Mouse (Mus musculus) heart, embryonic 11.5 days (tissue): Measurements from ENCODE around the gene Traip. TPM values are rescaled to one million over a fixed set of nuclear protein-coding genes. Genes with fewer than 3 reads are reported as not detected.

ENCODE experiments used
- ATAC-seq: fragments of 200-750 bp; cut with Nextera tagmentation; replicated peaks from 2 replicates; pipeline ENCODE4 v1.8.0; 2017; ENCODE audit warnings: moderate library complexity; ENCODE audit not compliant: insufficient number of reproducible peaks, low FRiP score, low TSS enrichment
- H3K27ac ChIP-seq: fragments of 300-500 bp; sonication (generic); 2 replicates; pipeline ENCODE4 v1.5.1; 2014; ENCODE audit warnings: mild to moderate bottlenecking, low read depth, low read length
- H3K27me3 ChIP-seq: fragments of 300-500 bp; sonication (generic); 2 replicates; pipeline ENCODE4 v1.6.1; 2014; ENCODE audit warnings: mild to moderate bottlenecking, low read length, mixed read lengths; ENCODE audit not compliant: control insufficient read depth, insufficient read depth
- H3K36me3 ChIP-seq: fragments of 300-500 bp; sonication (generic); 2 replicates; pipeline ENCODE4 v1.6.1; 2014; ENCODE audit warnings: mild to moderate bottlenecking, low read length, moderate library complexity, mixed read lengths; ENCODE audit not compliant: control insufficient read depth, insufficient read depth
- H3K4me1 ChIP-seq: fragments of 300-500 bp; sonication (generic); 2 replicates; pipeline ENCODE4 v1.6.1; 2014; ENCODE audit warnings: low read length; ENCODE audit not compliant: control insufficient read depth, insufficient read depth
- H3K4me2 ChIP-seq: fragments of 300-500 bp; sonication (generic); 2 replicates; pipeline ENCODE4 v1.6.1; 2014; ENCODE audit warnings: mild to moderate bottlenecking, moderate library complexity
- H3K4me3 ChIP-seq: fragments of 300-500 bp; sonication (generic); 2 replicates; pipeline ENCODE4 v1.5.1; 2014; ENCODE audit warnings: low read depth, low read length
- H3K9ac ChIP-seq: fragments of 300-500 bp; sonication (generic); 2 replicates; pipeline ENCODE4 v1.6.1; 2014; ENCODE audit warnings: mild to moderate bottlenecking, low read depth, low read length, moderate library complexity
- H3K9me3 ChIP-seq: fragments of 300-500 bp; sonication (generic); replicated peaks from 2 replicates; pipeline ENCODE4 v1.6.1; 2016; ENCODE audit warnings: low read length; ENCODE audit not compliant: control insufficient read depth
- WGBS: fragments of 180-500 bp; shearing (Covaris S2); extraction: QIAGEN DNeasy Blood & Tissue Kit; methylation state at CpG from one replicate; pipeline ENCODE4 v1.1.7; 2014; ENCODE audit not compliant: insufficient replicate concordance; 5-methylcytosine and 5-hydroxymethylcytosine counted together
- polyA plus RNA-seq: library from polyadenylated mRNA; unstranded; fragments of >200 nt; fragmentation: Nextera tagmentation; extraction: Ambion mirVana; gene quantifications from 2 replicates; pipeline ENCODE4 v1.2.1, GENCODE M21; 2014

Traip gene
- polyA plus RNA-seq, 1 experiment from 2014 or later, result 14.5 TPM

GRCm38 (mm10) chr9:107970311-107970710 is 20.4 kb downstream of the Traip start:
- 89% methylated on average over 5 of the region's 5 CpGs for WGBS
- Histone ChIP-seq H3K27me3 (no peaks in the 10 kb centered on the region), H3K9me3 (no peaks in the 10 kb centered on the region), H3K4me3 (no peak overlapping the region), H3K27ac (peak overlapping the region; percentile 97; the same call in 1 of the 2 replicates), H3K9ac (no peak overlapping the region), H3K4me1 (peaks cover 25% of the 10 kb centered on the region), H3K36me3 (peaks cover 9% of the 10 kb centered on the region), H3K4me2 (no peak overlapping the region)
- ATAC-seq, result no peak

- H3K36me3 ChIP-seq, result peaks cover 9% of the 10 kb centered on the region
- peaks cover 38% of the 10 kb centered on the region for H3K4me1 ChIP-seq
- ATAC-seq, result peak; percentile 82
- WGBS, result 49% methylated on average over 8 of the region's 8 CpGs
- H3K4me2 ChIP-seq, result 0 out of 2 replicates have a peak overlapping the region, but pooled peaks have one; percentile 3
- no peak overlapping the region for H3K4me3 ChIP-seq
- H3K9me3 ChIP-seq, result no peaks in the 10 kb centered on the region
- no peaks in the 10 kb centered on the region for H3K27me3 ChIP-seq
- H3K9ac ChIP-seq, result no peak overlapping the region
- peak overlapping the region; percentile 97 for H3K27ac ChIP-seq
Observed at GRCm38 (mm10) chr9:107971690-107972541, 22.0 kb downstream of the Traip start.

GRCm38 (mm10) chr9:107974491-107975171 is 24.7 kb downstream of the Traip start:
- H3K4me2 ChIP-seq, result peak overlapping the region; percentile 73
- H3K9me3 ChIP-seq, result no peaks in the 10 kb centered on the region
- H3K9ac ChIP-seq, result peak overlapping the region; percentile 48
- no peaks in the 10 kb centered on the region for H3K27me3 ChIP-seq
- peak overlapping the region; percentile 97 for H3K27ac ChIP-seq
- WGBS, result 41% methylated on average over 10 of the region's 10 CpGs
- no peak; the same call in 1 of the 2 replicates for ATAC-seq
- peaks cover 47% of the 10 kb centered on the region for H3K4me1 ChIP-seq
- H3K36me3 ChIP-seq, result peaks cover 7% of the 10 kb centered on the region
- H3K4me3 ChIP-seq, result no peak overlapping the region

GRCm38 (mm10) chr9:107975399-107976386 is 25.8 kb downstream of the Traip start, which contains the start of gene Uba7:
Gene Uba7 (plus strand): TSS chr9:107975505.
- peaks cover 9% of the 10 kb centered on the region for H3K36me3 ChIP-seq

GRCm38 (mm10) chr9:107978815-107979214 is 28.9 kb downstream of the Traip start:
- H3K9ac ChIP-seq, result no peak overlapping the region
- no peak overlapping the region for H3K4me3 ChIP-seq
- no peaks in the 10 kb centered on the region for H3K9me3 ChIP-seq
- no peak overlapping the region for H3K27ac ChIP-seq
- 85% methylated on average over 12 of the region's 12 CpGs for WGBS
- H3K4me1 ChIP-seq, result peaks cover 73% of the 10 kb centered on the region
- H3K4me2 ChIP-seq, result no peak overlapping the region
- peaks cover 7% of the 10 kb centered on the region; the same call in 1 of the 2 replicates for H3K36me3 ChIP-seq
- no peak for ATAC-seq
- no peaks in the 10 kb centered on the region for H3K27me3 ChIP-seq

More at GRCm38 (mm10) chr9:107975399-107976386, 25.8 kb downstream of the Traip start, which contains the start of gene Uba7:
- Histone ChIP-seq H3K9ac (peak within 1 kb of the TSS; percentile 77), H3K27ac (peak within 1 kb of the TSS; percentile 97), H3K4me1 (peaks cover 57% of the 10 kb centered on the region), H3K4me3 (peak within 1 kb of the TSS; percentile 47), H3K4me2 (peak within 1 kb of the TSS; percentile 73), H3K27me3 (no peaks in the 10 kb centered on the region), H3K9me3 (no peaks in the 10 kb centered on the region)
- ATAC-seq, result peak; percentile 72
- WGBS, result 44% methylated on average over 12 of the region's 12 CpGs

GRCm38 (mm10) chr9:107981684-107982605 is 32.0 kb downstream of the Traip start:
- 38% methylated on average over 7 of the region's 7 CpGs for WGBS
- Histone ChIP-seq H3K27me3 (no peaks in the 10 kb centered on the region), H3K4me2 (peak overlapping the region; percentile 67), H3K27ac (peak overlapping the region; percentile 100), H3K4me3 (peak overlapping the region; percentile 59), H3K9me3 (no peaks in the 10 kb centered on the region), H3K36me3 (peaks cover 7% of the 10 kb centered on the region; the same call in 1 of the 2 replicates), H3K9ac (peak overlapping the region; percentile 86), H3K4me1 (peaks cover 69% of the 10 kb centered on the region)
- ATAC-seq, result no peak; the same call in 1 of the 2 replicates

- H3K9ac ChIP-seq, result peak within 1 kb of the TSS; percentile 86
- H3K4me2 ChIP-seq, result peak within 1 kb of the TSS; percentile 67
- 13% methylated on average over 14 of the region's 14 CpGs for WGBS
- H3K4me3 ChIP-seq, result peak within 1 kb of the TSS; percentile 59
- H3K4me1 ChIP-seq, result peaks cover 67% of the 10 kb centered on the region
- ATAC-seq, result peak; percentile 79
- H3K36me3 ChIP-seq, result peaks cover 7% of the 10 kb centered on the region; the same call in 1 of the 2 replicates
- peak within 1 kb of the TSS; percentile 100 for H3K27ac ChIP-seq
- H3K27me3 ChIP-seq, result no peaks in the 10 kb centered on the region
- H3K9me3 ChIP-seq, result no peaks in the 10 kb centered on the region
Observed at GRCm38 (mm10) chr9:107982681-107983346, 32.9 kb downstream of the Traip start, which contains the start of gene Gm20661. Gene Gm20661 (plus strand): TSS chr9:107983058.
